Mouse (Mus musculus): ENCODE measurements around the gene Hist1h1e. TPM values are rescaled to one million over a fixed set of nuclear protein-coding genes. Genes with fewer than 3 reads are reported as not detected.
A peak's percentile ranks its signal among the peaks of the same experiment; 100 is the strongest.
"Not testable (repeated sequence)": the region's sequence is repeated elsewhere in the genome, so short reads cannot be mapped to it uniquely, and the experiment has no call there.

Hist1h1e gene
- total RNA-seq, 2 experiments from 2014 or later = 62.5 to 68.0 TPM

DNA sequence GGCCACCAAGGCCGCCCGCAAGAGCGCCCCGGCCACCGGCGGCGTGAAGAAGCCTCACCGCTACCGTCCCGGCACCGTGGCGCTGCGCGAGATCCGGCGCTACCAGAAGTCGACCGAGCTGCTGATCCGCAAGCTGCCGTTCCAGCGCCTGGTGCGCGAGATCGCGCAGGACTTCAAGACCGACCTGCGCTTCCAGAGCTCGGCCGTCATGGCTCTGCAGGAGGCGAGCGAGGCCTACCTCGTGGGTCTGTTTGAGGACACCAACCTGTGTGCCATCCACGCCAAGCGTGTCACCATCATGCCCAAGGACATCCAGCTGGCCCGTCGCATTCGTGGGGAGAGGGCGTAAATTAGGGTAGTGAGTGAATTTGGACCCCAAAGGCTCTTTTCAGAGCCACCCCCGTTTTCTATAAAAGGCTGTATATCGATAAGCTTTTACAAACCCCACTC is 46.5 kb downstream of the Hist1h1e start:
- intact Hi-C loops (cut with DNase I); DNase-seq (ENCODE audit: extremely low spot score in 1 of 2, low spot score in 2 of 2): not testable (repeated sequence)

DNA sequence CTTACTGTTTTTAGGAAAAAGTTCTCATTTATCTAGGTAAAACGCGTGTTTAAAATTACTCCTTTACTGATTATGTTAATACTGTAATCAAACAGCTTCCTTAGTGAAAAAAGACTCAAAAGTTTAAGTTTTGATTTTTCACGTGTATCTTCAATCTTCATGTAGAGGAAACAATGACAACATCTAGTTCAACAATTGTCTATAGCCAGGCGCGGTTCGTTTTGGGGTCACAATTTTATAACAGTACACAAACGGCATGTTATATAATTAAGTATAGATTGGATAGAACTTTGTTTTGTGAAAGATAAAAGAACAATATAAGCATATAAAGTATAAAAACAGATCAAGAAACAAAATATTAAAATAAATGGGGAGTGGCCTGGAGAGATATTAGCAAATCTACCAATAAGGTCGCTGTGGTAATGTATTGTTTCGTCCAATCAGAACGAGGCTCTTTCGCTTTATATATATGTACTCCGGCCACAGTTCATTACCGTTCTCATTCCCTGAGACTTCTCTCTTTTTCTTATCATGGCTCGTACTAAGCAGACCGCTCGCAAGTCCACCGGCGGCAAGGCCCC is 47.0 kb downstream of the Hist1h1e start, which contains the start of gene Hist1h3d:
Hist1h3d (plus strand) TSS at position 493 of the 581 bp plus-strand sequence.
- intact Hi-C loops (cut with DNase I) = no loop called here
- peak in 1 of 2 experiments; percentile 75 for DNase-seq (ENCODE audit: extremely low spot score in 1 of 2, low spot score in 2 of 2)

DNA sequence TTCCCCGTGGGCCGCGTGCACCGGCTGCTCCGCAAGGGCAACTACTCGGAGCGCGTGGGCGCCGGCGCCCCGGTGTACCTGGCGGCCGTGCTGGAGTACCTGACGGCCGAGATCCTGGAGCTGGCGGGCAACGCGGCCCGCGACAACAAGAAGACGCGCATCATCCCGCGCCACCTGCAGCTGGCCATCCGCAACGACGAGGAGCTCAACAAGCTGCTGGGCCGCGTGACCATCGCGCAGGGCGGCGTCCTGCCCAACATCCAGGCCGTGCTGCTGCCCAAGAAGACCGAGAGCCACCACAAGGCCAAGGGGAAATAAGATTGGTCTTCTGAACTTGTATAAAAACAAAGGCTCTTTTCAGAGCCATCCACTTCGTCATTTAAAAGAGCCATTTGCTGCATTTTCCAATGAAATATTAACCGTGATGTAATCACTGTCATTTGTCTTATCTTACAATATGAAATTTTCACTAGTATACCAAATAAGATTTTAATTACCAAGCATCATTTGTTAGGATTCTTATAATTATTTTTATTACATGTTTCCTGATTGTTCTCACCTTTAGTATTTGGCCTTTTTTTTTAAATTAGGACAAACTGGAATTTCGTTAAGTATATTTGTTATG is 47.7 kb downstream of the Hist1h1e start:
- DNase-seq (ENCODE audit: extremely low spot score in 1 of 2, low spot score in 2 of 2); intact Hi-C loops (cut with DNase I): not testable (repeated sequence)

DNA sequence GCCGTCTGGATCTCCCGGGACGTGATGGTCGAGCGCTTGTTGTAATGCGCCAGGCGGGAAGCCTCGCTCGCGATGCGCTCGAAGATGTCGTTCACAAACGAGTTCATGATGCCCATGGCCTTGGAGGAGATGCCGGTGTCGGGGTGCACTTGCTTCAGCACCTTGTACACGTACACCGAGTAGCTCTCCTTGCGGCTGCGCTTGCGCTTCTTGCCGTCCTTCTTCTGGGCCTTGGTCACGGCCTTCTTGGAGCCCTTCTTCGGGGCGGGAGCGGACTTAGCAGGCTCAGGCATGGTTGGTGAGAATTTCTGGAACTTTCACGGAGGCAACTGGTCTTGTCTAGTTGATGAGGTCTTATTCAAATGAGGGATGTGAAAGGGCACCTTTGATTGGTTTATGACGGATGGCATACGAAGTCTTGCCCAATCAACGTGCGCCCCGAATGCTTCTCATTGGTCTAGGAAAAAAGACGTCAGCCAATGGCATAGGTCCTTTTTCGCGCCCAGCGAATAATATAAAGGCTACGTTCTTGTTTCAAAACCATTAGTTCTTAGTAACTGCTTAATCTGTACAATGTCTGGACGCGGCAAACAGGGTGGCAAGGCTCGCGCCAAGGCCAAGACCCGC is 48.3 kb downstream of the Hist1h1e start, which contains the start of the genes Hist1h2bf and Hist1h2ad:
Hist1h2bf (minus strand) TSS at position 299 of the 627 bp plus-strand sequence.
Hist1h2ad (plus strand) TSS at position 484 of the 627 bp plus-strand sequence.
- peak; percentile 92 to 98 for DNase-seq (ENCODE audit: extremely low spot score in 1 of 2, low spot score in 2 of 2)
- intact Hi-C loops (cut with DNase I) = not testable (repeated sequence)

DNA sequence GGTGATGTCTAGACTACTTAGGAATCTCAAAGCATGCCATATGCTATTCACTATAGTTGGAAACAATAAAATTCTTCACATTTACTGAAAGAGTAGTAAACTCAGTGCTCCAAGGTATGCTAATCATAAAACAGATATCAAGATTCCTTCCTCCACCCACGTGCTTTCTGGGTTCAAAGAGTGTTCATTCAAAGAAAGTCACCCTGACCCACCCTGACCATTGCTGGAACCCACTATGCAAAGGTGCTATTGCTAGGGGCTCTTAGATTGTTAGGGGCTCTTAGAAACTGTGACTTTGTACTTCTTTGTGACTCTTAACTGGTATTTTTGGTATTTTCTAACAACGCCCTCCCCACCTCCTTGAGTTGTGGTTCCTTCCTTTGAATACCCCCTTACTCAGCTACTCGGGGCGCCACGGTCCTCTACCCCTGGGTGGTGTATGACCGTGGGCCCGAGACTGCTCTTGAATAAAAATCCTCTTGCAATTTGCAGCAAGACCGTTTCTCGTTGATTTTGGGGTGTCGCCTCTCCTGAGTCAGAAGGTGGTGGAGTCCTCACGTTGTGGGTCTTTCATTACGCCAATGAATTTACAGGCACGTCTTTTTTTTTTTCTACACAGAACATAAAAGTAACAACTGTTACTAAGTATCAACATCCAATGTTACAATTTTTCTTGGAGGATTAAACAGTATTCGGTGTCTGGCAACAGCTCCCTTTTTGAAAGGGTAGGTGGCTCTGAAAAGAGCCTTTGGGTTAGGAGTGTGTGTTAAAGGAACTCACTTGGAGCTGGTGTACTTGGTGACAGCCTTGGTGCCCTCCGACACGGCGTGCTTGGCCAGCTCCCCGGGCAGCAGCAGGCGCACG is 49.1 kb downstream of the Hist1h1e start:
- intact Hi-C loops (cut with DNase I); DNase-seq (ENCODE audit: extremely low spot score in 1 of 2, low spot score in 2 of 2): not testable (repeated sequence)

DNA sequence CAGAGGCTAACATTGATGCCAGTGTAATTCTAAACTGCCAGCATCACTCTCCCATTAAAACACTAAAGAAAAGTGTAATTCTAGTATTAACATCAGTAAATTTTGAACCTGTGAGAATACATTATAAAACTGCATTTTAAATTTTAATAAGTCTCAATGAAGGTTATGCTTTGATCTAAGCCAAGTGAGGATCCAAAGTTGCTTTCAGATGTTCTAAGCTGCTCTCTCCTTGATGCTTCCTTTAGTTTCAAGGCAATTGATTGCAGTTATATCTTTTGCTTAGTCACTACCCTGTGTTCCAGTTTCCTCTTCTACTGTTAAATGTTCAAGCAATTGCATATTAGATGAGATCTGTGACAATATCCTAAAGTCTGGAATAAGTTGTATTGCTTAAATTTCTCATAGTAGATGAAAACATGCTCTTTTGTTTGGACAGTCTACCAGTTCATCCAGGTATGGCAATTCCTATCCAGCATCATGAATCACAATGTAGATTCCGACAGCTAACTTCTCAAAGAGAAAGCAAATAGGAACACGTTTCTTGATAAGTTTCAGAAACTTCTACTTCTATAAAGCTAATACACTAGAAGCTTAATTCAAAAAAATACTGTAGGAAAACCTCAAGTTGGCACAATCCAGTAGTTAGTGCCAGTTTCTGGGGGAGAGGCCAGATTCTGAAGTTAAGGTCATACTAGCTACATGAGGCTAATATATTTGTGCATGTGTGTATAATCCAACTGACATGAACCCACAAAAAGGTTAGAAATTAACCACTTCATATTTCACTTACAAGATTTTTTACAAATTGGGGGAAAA is 49.9 kb downstream of the Hist1h1e start:
- no peak for DNase-seq (ENCODE audit: extremely low spot score in 1 of 2, low spot score in 2 of 2)
- intact Hi-C loops (cut with DNase I) = no loop called here

DNA sequence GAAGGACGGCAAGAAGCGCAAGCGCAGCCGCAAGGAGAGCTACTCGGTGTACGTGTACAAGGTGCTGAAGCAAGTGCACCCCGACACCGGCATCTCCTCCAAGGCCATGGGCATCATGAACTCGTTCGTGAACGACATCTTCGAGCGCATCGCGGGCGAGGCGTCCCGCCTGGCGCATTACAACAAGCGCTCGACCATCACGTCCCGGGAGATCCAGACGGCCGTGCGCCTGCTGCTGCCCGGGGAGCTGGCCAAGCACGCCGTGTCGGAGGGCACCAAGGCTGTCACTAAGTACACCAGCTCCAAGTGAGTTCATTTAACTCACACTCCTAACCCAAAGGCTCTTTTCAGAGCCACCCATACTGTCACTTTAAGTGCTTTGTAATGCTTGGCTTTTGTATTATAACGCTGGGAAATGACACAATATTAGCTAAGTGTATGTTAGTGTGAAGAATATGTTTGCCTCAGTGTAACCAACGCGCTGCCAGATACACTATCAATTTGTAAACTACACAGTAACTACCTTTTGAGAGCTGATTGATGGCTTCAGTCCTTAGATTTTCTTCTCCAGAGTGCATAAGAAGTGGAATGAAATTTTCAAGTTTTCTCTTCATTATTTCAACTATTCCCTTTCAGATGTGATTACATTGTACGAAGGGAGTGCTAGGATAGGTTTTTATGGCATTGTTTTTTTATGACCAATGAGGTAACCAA is 50.7 kb downstream of the Hist1h1e start:
- DNase-seq (ENCODE audit: extremely low spot score in 1 of 2, low spot score in 2 of 2); intact Hi-C loops (cut with DNase I): not testable (repeated sequence)

DNA sequence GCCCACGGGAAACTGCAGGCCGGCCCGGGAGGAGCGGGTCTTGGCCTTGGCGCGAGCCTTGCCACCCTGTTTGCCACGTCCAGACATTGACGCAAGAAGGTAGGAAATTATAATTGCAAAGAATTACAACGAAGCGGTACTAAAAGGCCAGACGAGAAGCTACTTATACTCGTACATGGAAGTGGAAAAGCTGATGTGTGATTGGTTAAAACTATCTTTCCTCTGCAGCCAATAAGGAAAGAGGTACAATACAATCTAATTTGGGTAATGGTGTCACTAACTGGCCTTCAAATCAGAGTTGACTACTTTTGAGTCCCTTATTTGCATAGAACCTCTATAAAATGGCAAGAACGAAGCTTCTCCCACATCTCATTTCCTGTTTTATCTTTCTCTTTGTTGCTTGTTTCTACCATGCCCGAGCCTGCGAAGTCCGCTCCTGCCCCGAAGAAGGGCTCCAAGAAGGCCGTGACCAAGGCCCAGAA is 51.3 kb downstream of the Hist1h1e start, which contains the start of the genes Hist1h2ae and Hist1h2bg:
Hist1h2ae (minus strand) TSS at position 199 of the 482 bp plus-strand sequence.
Hist1h2bg (plus strand) TSS at position 375 of the 482 bp plus-strand sequence.
- intact Hi-C loops (cut with DNase I) = no loop called here
- peak; percentile 57 to 87 for DNase-seq (ENCODE audit: extremely low spot score in 1 of 2, low spot score in 2 of 2)

Small RNA genes lying within 50 kb of the gene (microRNA-seq; reads per million reads assigned to microRNA genes)
- gene Gm44359 (not detected), gene Gm44394 (not detected)

Other genes with a start within 250 kb of the Hist1h1e start
- gene Abt1, start 198.7 kb downstream of the Hist1h1e start, total RNA-seq (2021) = 1 to 10 TPM; 6.3 to 6.5 TPM
- gene Btn1a1, start 156.7 kb downstream of the Hist1h1e start, total RNA-seq (2021) = not detected
- gene Btn2a2, start 133.7 kb downstream of the Hist1h1e start, total RNA-seq (2021) = under 1 TPM; 0.75 to 0.88 TPM
- gene Hist1h4h, start 91.5 kb downstream of the Hist1h1e start, total RNA-seq (2021) = 100 to 1,000 TPM; 265 to 270 TPM
- 10 to 100 TPM; 27.0 to 28.3 TPM for gene Hist1h2af, start 88.7 kb downstream of the Hist1h1e start, total RNA-seq (2021)
- 10 to 100 TPM in 1 of 2 experiments, 1 to 10 TPM in 1; 9.7 to 10.4 TPM for gene Hist1h3g, start 87.1 kb downstream of the Hist1h1e start, total RNA-seq (2021)
- 1 to 10 TPM; 1.4 to 1.7 TPM for gene Hist1h2bh, start 79.2 kb downstream of the Hist1h1e start, total RNA-seq (2021)
- 10 to 100 TPM; 22.6 to 23.0 TPM for gene Hist1h3f, start 78.5 kb downstream of the Hist1h1e start, total RNA-seq (2021)
- 100 to 1,000 TPM; 148 to 159 TPM for gene Hist1h4f, start 70.9 kb downstream of the Hist1h1e start, total RNA-seq (2021)
- gene Hist1h1d, start 69.3 kb downstream of the Hist1h1e start, total RNA-seq (2021) = 1 to 10 TPM; 4.5 to 5.3 TPM
- 10 to 100 TPM; 65.0 to 81.2 TPM for gene Hist1h3e, start 60.2 kb downstream of the Hist1h1e start, total RNA-seq (2021)
- gene Hist1h2ae, start 51.3 kb downstream of the Hist1h1e start, total RNA-seq (2021) = 10 to 100 TPM in 1 of 2 experiments, 1 to 10 TPM in 1; 9.5 to 14.3 TPM
- 100 to 1,000 TPM in 1 of 2 experiments, 10 to 100 TPM in 1; 94.0 to 103 TPM for gene Hist1h2bg, start 51.2 kb downstream of the Hist1h1e start, total RNA-seq (2021)
- gene Hist1h2bf, start 48.4 kb downstream of the Hist1h1e start, total RNA-seq (2021) = 10 to 100 TPM; 38.1 to 39.3 TPM
- gene Hist1h2ad, start 48.2 kb downstream of the Hist1h1e start, total RNA-seq (2021) = 1 to 10 TPM; 5.8 to 9.4 TPM
- 1 to 10 TPM; 8.4 to 9.1 TPM for gene Hist1h3d, start 46.8 kb downstream of the Hist1h1e start, total RNA-seq (2021)
- gene Hist1h4d, start 41.0 kb downstream of the Hist1h1e start, total RNA-seq (2021) = 100 to 1,000 TPM; 134 to 145 TPM
- gene Hist1h2be, start 1.4 kb downstream of the Hist1h1e start, total RNA-seq (2021) = 1 to 10 TPM; 6.8 to 7.2 TPM
- 1 to 10 TPM; 2.4 to 2.9 TPM for gene Hist1h2ac, start 61.4 kb upstream of the Hist1h1e start, total RNA-seq (2021)
- 10 to 100 TPM; 17.4 to 21.2 TPM for gene Hist1h2bc, start 61.6 kb upstream of the Hist1h1e start, total RNA-seq (2021)
- not detected for gene Hist1h1t, start 73.3 kb upstream of the Hist1h1e start, total RNA-seq (2021)
- gene Hist1h4c, start 75.9 kb upstream of the Hist1h1e start, total RNA-seq (2021) = 100 to 1,000 TPM in 1 of 2 experiments, 10 to 100 TPM in 1; 94.0 to 104 TPM
- gene Hfe, start 88.3 kb upstream of the Hist1h1e start, total RNA-seq (2021) = 1 to 10 TPM; 2.0 to 2.5 TPM
- gene Hist1h1c, start 116.2 kb upstream of the Hist1h1e start, total RNA-seq (2021) = 10 to 100 TPM; 75.9 to 81.0 TPM
- 10 to 100 TPM; 13.2 to 15.0 TPM for gene Hist1h3c, start 123.0 kb upstream of the Hist1h1e start, total RNA-seq (2021)
- gene Hist1h2bb, start 124.2 kb upstream of the Hist1h1e start, total RNA-seq (2021) = 10 to 100 TPM; 25.4 to 26.6 TPM
- 10 to 100 TPM; 43.9 to 44.2 TPM for gene Hist1h2ab, start 128.6 kb upstream of the Hist1h1e start, total RNA-seq (2021)
- gene Hist1h3b, start 129.7 kb upstream of the Hist1h1e start, total RNA-seq (2021) = 10 to 100 TPM; 37.4 to 47.0 TPM
- 10 to 100 TPM; 79.7 to 80.1 TPM for gene Hist1h4b, start 134.5 kb upstream of the Hist1h1e start, total RNA-seq (2021)
- 10 to 100 TPM; 77.4 to 83.3 TPM for gene Hist1h4a, start 138.7 kb upstream of the Hist1h1e start, total RNA-seq (2021)
- gene Hist1h3a, start 139.8 kb upstream of the Hist1h1e start, total RNA-seq (2021) = 10 to 100 TPM; 53.3 to 58.4 TPM
- gene Hist1h1a, start 141.1 kb upstream of the Hist1h1e start, total RNA-seq (2021) = 10 to 100 TPM; 32.9 to 36.8 TPM
- under 1 TPM; 0.36 to 0.54 TPM for gene Trim38, start 147.4 kb upstream of the Hist1h1e start, total RNA-seq (2021)
- not detected for gene Slc17a2, start 184.4 kb upstream of the Hist1h1e start, total RNA-seq (2021)
- under 1 TPM; 0.19 to 0.28 TPM for gene Slc17a3, start 216.9 kb upstream of the Hist1h1e start, total RNA-seq (2021)
- gene Slc17a1, start 245.2 kb upstream of the Hist1h1e start, total RNA-seq (2021) = not detected

Measured in left cerebral cortex, postnatal 10 days (tissue).